Mouse (Mus musculus) embryo, embryonic 11.5 days (tissue): ENCODE results near the gene Chka.
A peak's percentile ranks its signal among the peaks of the same experiment; 100 is the strongest.

Experiments
- DNase-seq: peaks from one replicate; pipeline ENCODE4 v3.0.0-alpha.2; 2012; ENCODE audit warnings: low read depth, low spot score

Gene Chka

GRCm38 (mm10) chr19:3889096-3889495, 37.5 kb downstream of the Chka start:
- no peak for DNase-seq

- DNase-seq: no peak
Observed at GRCm38 (mm10) chr19:3890181-3890580, 38.6 kb downstream of the Chka start.

GRCm38 (mm10) chr19:3893545-3894116, 42.1 kb downstream of the Chka start:
- no peak for DNase-seq

GRCm38 (mm10) chr19:3894294-3894693, 42.7 kb downstream of the Chka start:
- DNase-seq: no peak

- no peak for DNase-seq
Observed at GRCm38 (mm10) chr19:3895171-3895631, 43.6 kb downstream of the Chka start.

GRCm38 (mm10) chr19:3896208-3896607, 44.6 kb downstream of the Chka start:
- DNase-seq: no peak

- no peak for DNase-seq
Observed at GRCm38 (mm10) chr19:3897557-3897956, 46.0 kb downstream of the Chka start.

- DNase-seq: no peak
Observed at GRCm38 (mm10) chr19:3898952-3899351, 47.4 kb downstream of the Chka start.

GRCm38 (mm10) chr19:3899618-3900017, 48.0 kb downstream of the Chka start:
- DNase-seq: no peak

- no peak for DNase-seq
Observed at GRCm38 (mm10) chr19:3902966-3903365, 51.4 kb downstream of the Chka start.

- DNase-seq: no peak
Observed at GRCm38 (mm10) chr19:3903648-3904362, 52.2 kb downstream of the Chka start.

GRCm38 (mm10) chr19:3904363-3904675, 52.7 kb downstream of the Chka start:
- no peak for DNase-seq

GRCm38 (mm10) chr19:3905261-3905969, 53.8 kb downstream of the Chka start:
- DNase-seq: no peak

GRCm38 (mm10) chr19:3906326-3906725, 54.8 kb downstream of the Chka start:
- DNase-seq: no peak

- peak; percentile 54 for DNase-seq
Observed at GRCm38 (mm10) chr19:3906795-3907786, 55.5 kb downstream of the Chka start, which contains the start of gene Tcirg1. TSS of gene Tcirg1 (minus strand) at chr19:3907133.

- DNase-seq: no peak
Observed at GRCm38 (mm10) chr19:3907876-3908660, 56.5 kb downstream of the Chka start.

GRCm38 (mm10) chr19:3910206-3910605, 58.6 kb downstream of the Chka start:
- no peak for DNase-seq

- peak; percentile 94 for DNase-seq
Observed at GRCm38 (mm10) chr19:3912337-3913204, 61.0 kb downstream of the Chka start, which contains the start of gene Ndufs8. TSS of gene Ndufs8 (minus strand) at chr19:3912774.

- no peak for DNase-seq
Observed at GRCm38 (mm10) chr19:3913692-3914091, 62.1 kb downstream of the Chka start.

GRCm38 (mm10) chr19:3914535-3914934, 63.0 kb downstream of the Chka start:
- no peak for DNase-seq
